Mouse (Mus musculus) layer of hippocampus, adult 2 months (tissue): ENCODE measurements at regions not wholly inside any gene's neighbourhood (a gene's known extent, or its start where the extent isn't known, plus 50 kb on each side); places are given as distances from the start of the nearest gene placed in this dataset.
A peak's percentile ranks its signal among the peaks of the same experiment; 100 is the strongest.

ENCODE experiments used
- DNase-seq, 2 experiments: peaks; one replicate each; pipeline ENCODE4 v3.0.0; 2022; ENCODE audit warnings: low spot score in 2 of 2
- H3K27ac ChIP-seq: fragments of 200-600 bp; 2 replicates; pipeline ENCODE4 v1.8.1; 2022
- H3K4me3 ChIP-seq: fragments of 200-600 bp; 2 replicates; pipeline ENCODE4 v1.8.1; 2022; ENCODE audit warnings: mild to moderate bottlenecking
- CTCF ChIP-seq: fragments of 200-600 bp; conservative IDR thresholded peaks from 2 replicates; pipeline ENCODE4 v1.8.1; 2022; ENCODE audit warnings: antibody characterized with exemption, mild to moderate bottlenecking, moderate library complexity

GRCm38 (mm10) chr12:68849616-68850140, 309.3 kb downstream of the Rps29 start:
- no peak for DNase-seq
- Histone ChIP-seq H3K27ac (no peak overlapping the region), H3K4me3 (no peak overlapping the region)
- TF ChIP-seq CTCF = no peak

GRCm38 (mm10) chr12:68840815-68841214, 318.2 kb downstream of the Rps29 start:
- H3K27ac ChIP-seq = no peak overlapping the region
- no peak overlapping the region for H3K4me3 ChIP-seq
- TF ChIP-seq CTCF = no peak
- no peak for DNase-seq

- H3K4me3 ChIP-seq = no peak overlapping the region
- DNase-seq = no peak
- TF ChIP-seq CTCF = no peak
Measured at GRCm38 (mm10) chr12:68840156-68840555, 318.8 kb downstream of the Rps29 start.

GRCm38 (mm10) chr12:68836023-68836422, 323.0 kb downstream of the Rps29 start:
- DNase-seq = no peak
- Histone ChIP-seq H3K4me3 (no peak overlapping the region), H3K27ac (no peak overlapping the region)
- TF ChIP-seq CTCF = no peak

More at GRCm38 (mm10) chr12:68840156-68840555, 318.8 kb downstream of the Rps29 start:
- no peak overlapping the region for H3K27ac ChIP-seq

GRCm38 (mm10) chr12:68833914-68834313, 325.1 kb downstream of the Rps29 start:
- no peak overlapping the region for H3K4me3 ChIP-seq
- TF ChIP-seq CTCF = no peak
- H3K27ac ChIP-seq = no peak overlapping the region
- DNase-seq = no peak

- no peak for DNase-seq
- Histone ChIP-seq H3K4me3 (no peak overlapping the region), H3K27ac (no peak overlapping the region)
- no peak for TF ChIP-seq CTCF
Measured at GRCm38 (mm10) chr12:68829404-68829803, 329.6 kb downstream of the Rps29 start.

GRCm38 (mm10) chr12:68827549-68828249, 331.3 kb downstream of the Rps29 start:
- no peak for DNase-seq
- no peak overlapping the region for H3K4me3 ChIP-seq
- no peak for TF ChIP-seq CTCF
- no peak overlapping the region for H3K27ac ChIP-seq

GRCm38 (mm10) chr12:68794396-68794795, 364.6 kb downstream of the Rps29 start:
- DNase-seq = no peak
- no peak for TF ChIP-seq CTCF
- Histone ChIP-seq H3K4me3 (no peak overlapping the region), H3K27ac (no peak overlapping the region)

- no peak for DNase-seq
Measured at GRCm38 (mm10) chr12:68783636-68784035, 375.4 kb downstream of the Rps29 start.

GRCm38 (mm10) chr12:68775503-68775902, 383.5 kb downstream of the Rps29 start:
- no peak for TF ChIP-seq CTCF
- no peak for DNase-seq
- Histone ChIP-seq H3K4me3 (no peak overlapping the region), H3K27ac (no peak overlapping the region)

More at GRCm38 (mm10) chr12:68783636-68784035, 375.4 kb downstream of the Rps29 start:
- Histone ChIP-seq H3K27ac (no peak overlapping the region), H3K4me3 (no peak overlapping the region)
- TF ChIP-seq CTCF = no peak

GRCm38 (mm10) chr12:68774800-68775199, 384.2 kb downstream of the Rps29 start:
- no peak for TF ChIP-seq CTCF
- Histone ChIP-seq H3K4me3 (no peak overlapping the region), H3K27ac (no peak overlapping the region)
- DNase-seq = no peak

- peak in 1 of 2 experiments; percentile 6 for DNase-seq
- TF ChIP-seq CTCF = no peak
- H3K4me3 ChIP-seq = no peak overlapping the region
- H3K27ac ChIP-seq = no peak overlapping the region
Measured at GRCm38 (mm10) chr12:68758263-68759020, 400.5 kb downstream of the Rps29 start.

GRCm38 (mm10) chr12:68728882-68729281, 430.1 kb downstream of the Rps29 start:
- no peak for TF ChIP-seq CTCF
- no peak for DNase-seq
- H3K4me3 ChIP-seq = no peak overlapping the region
- no peak overlapping the region for H3K27ac ChIP-seq

GRCm38 (mm10) chr12:68718946-68719345, 440.0 kb downstream of the Rps29 start:
- no peak overlapping the region for H3K4me3 ChIP-seq
- no peak for TF ChIP-seq CTCF
- no peak overlapping the region for H3K27ac ChIP-seq
- peak in 1 of 2 experiments; percentile 5 for DNase-seq
